Mouse (Mus musculus): ENCODE measurements around the gene Rpap2. TPM values are rescaled to one million over a fixed set of nuclear protein-coding genes. Genes with fewer than 3 reads are reported as not detected.

Rpap2 gene
- polyA plus RNA-seq, 3 experiments from 2014 or later, result 36.2 to 42.6 (median 42.6) TPM

DNA sequence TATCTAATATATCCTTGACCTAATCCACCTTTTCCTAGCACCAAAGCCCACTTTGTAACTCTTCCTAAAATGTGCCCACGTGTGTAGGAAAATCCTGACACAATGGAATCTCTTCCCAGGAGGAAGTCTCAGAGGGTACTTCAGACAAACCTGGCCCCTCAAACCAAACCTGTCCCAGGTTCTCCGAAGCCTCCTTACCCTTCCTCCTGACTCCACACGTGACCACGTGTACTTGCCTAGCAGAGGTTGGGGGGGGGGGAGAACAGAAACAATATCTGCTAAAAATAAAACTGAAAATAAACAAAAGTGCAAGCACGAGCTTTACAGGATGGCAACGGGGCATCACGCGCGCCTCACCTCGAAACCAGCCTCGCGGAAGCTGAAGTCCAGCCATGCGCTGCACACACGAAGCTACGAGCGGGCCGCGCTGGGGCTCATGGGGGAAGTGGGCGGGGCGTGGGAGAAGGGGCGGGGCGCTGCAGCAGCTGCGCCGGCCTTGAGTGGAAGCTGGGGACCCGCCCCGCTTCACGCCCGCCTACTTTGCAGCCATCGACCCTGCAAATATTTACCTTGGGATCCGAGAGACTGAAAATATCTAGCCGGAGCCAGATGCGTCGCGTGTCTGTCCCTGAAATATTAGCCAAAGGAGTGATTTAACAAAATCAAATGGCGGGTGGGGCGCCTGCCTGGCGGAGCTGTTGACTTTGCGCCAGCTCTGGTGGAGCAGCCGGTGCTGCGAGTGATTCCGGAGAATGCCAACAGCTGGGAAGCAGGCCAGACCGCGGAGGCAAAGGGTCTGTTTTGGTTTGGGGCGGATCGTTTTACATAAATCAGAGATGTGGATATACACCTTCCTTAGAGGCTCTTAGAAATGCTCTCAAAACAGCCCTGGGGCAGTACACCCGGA lies 90.7 kb downstream of the Rpap2 start:
- ATAC-seq, result peak; percentile 93

DNA sequence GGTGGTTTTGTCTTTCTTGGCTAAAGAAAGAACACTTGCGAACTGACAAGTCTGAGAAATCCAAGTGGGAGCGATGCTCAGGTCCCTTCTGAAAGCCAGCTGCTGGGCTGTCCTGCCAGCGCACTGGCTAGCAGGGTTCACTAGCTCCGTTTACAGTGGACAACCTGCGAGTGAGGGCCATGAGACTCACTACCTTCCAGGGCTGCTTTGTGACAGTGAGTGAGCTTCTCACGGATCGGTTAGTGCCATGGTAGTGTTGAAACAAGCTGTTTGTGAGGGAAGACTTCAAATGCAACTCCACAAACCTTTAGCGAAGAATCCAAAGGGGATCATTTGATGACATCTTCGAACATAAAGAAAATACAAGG lies 91.3 kb downstream of the Rpap2 start:
- peak; percentile 13 for ATAC-seq

DNA sequence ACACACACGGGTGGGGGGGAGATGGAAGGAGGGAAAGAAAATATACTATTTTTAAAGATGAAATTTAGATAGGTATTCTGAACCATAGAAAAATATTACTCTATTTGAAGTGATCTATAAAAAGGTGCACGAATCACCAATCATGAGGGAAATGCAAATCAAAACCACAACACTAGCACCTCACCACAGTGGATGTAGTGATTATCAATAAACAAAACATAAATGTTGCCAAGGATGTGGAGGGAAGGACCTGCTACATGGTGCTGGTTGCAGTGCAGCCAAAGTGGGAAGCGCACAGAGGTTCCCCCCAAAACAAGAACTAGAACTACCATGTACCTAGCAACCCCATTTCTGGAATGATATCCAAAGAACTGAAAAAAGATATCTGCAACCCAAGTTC lies 97.8 kb downstream of the Rpap2 start:
- peak; percentile 69 for ATAC-seq

DNA sequence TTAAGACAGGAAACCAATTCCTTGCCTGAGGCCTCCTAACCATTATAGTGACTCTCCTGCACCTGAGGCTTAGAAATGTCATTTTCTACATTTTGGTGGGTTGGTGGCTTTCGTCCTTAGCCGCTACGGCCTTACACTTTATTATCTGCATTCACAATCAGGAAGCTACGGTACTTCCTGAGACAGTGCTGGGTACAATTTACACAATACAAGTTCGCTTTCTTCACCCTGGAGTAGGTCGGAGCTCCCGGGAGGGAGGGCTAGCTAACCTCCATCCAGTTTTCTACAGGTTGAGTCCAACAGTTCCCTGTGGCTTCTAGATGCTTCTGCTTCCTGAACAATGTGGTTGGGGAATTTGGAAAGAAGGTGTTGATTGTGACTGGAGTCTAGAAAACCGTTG lies 101.7 kb downstream of the Rpap2 start:
- no peak for ATAC-seq

GRCm38 (mm10) chr5:107700873-107701272 lies 103.7 kb downstream of the Rpap2 start:
- no peak for ATAC-seq

DNA sequence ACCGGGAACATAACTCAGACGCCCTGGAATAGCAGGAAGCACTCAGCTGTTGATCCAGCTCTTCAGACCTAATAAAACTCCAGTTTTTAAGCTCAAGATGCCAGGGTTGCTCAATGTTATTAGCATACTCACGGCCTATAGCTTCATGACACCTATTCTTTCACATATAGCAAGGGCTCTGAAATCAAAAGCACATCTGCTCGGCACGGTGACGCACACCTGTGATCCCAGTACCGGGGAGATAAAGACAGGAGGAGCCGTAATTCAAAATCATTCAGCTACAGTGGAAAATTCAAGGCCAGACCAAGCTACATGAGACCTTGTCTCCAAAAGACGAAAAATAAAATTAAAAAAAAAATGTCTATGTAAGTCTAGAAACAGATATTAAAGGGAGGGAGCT lies 104.5 kb downstream of the Rpap2 start:
- no peak for ATAC-seq

DNA sequence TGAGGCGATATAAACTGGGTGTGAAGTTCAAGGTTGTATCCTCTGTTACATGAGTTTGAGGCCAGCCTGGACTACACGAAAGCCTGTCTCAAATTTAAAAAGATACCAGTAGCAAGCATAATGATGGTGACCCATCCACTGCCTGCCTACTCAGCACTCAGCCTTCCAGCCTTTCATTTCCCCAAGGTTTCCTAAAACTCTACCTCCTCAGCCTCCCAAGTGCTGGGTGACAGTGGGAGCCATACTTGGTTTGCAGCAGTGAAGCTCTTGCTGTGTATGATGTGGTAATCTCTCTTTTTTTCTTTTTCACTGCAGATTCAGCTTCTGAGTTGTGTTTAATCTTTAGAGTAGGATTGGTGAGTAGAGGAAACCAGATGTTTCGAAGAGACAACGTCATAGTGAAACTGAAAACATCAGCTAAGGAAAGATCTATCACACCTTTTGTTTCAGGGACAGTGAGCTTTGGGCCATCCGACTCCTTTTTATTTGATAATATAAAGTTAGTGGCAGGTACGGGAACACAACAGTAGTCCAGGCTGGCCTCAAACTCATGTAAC lies 106.1 kb downstream of the Rpap2 start:
- peak; percentile 94 for ATAC-seq

DNA sequence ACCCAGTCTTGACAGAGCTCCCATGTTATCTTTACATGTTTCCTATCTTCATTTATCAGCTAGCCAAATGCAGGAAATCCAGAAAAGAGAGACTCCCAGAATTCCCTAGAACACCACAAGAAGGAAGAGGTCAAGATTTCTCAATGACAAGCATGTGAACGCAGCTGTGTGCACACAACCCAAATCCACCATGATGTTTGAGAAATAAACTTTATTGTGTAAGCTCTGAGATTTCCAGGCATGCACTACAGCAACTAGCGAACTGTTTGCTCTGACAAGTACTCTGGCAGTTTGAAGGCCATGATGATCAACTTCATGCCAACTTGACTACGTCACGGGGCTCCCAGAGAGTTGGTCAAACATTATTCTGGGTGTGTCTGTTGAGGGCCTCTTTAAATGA lies 108.6 kb downstream of the Rpap2 start:
- no peak for ATAC-seq

GRCm38 (mm10) chr5:107706262-107706661 lies 109.1 kb downstream of the Rpap2 start:
- ATAC-seq, result no peak

DNA sequence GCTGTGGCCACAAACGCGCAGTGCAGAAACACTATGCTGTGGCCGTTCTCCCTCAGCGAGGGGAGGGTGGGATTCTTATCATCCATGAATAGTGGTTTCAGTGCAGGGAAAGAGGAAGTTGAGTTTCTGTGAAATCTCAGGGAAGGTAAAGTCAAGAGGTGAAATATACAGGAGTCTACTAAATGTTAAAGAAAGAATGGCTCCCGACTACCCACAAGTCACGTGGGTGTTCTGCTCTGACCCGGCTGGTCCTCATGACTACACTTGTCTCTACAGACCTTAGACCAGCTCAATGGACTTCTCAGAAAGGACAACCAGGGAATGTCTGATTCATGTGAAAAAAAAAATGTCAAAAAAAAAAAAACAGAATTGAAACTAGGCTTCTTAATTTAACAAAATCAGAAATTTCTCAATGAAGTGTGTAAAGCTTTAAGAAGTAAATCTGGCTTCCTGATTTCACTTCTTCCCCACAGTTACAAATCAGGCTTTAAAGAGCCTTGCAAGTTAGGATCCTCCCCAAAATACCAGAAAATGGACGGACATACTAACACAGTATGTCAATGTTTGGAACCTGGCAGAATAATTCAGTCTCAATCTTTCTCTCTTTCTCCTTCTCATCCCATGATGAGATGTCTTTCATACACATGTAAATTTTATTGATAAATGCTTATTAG lies 111.1 kb downstream of the Rpap2 start:
- ATAC-seq, result no peak

Other genes with a start within 250 kb of the Rpap2 start
- under 1 TPM in 2 of 3 experiments, not detected in 1; 0.78 to 0.87 TPM for gene Ephx4, start 194.6 kb upstream of the Rpap2 start, polyA plus RNA-seq (2017; shearing (Covaris generic))
- not detected for gene Lpcat2b, start 165.8 kb upstream of the Rpap2 start, polyA plus RNA-seq (2017; shearing (Covaris generic))
- gene Btbd8, start 159.4 kb upstream of the Rpap2 start, polyA plus RNA-seq (2017; shearing (Covaris generic)), result 10 to 100 TPM in 1 of 3 experiments, 1 to 10 TPM in 2; 6.5 to 14.2 (median 7.2) TPM
- gene Gm42669, start 89.8 kb upstream of the Rpap2 start, polyA plus RNA-seq (2017; shearing (Covaris generic)), result 1 to 10 TPM in 2 of 3 experiments, under 1 TPM in 1; 0.63 to 1.5 (median 1.1) TPM
- gene 1700028K03Rik, start 62.7 kb upstream of the Rpap2 start, polyA plus RNA-seq (2017; shearing (Covaris generic)), result under 1 TPM; 0.20 to 0.34 (median 0.32) TPM
- 10 to 100 TPM; 25.3 to 34.8 (median 29.2) TPM for gene Glmn, start 515 bp downstream of the Rpap2 start, polyA plus RNA-seq (2017; shearing (Covaris generic))
- 1 to 10 TPM; 2.0 to 7.4 (median 5.5) TPM for gene Gfi1, start 128.7 kb downstream of the Rpap2 start, polyA plus RNA-seq (2017; shearing (Covaris generic))
- gene Ube2d2b, start 232.7 kb downstream of the Rpap2 start, polyA plus RNA-seq (2017; shearing (Covaris generic)), result not detected